Comparison of ENCODE assay signal across 22 mouse cellular contexts in genomic region chr11:96919003-96919402, GRCm38 (mm10). TPM values are rescaled to one million over a fixed set of nuclear protein-coding genes. Genes with fewer than 3 reads are reported as not detected.
A peak's percentile ranks its signal among the peaks of the same experiment; 100 is the strongest.
DNase-seq lines count a peak whose midpoint lies in the region; ATAC-seq and TF ChIP-seq lines count a peak whose summit lies in the region.
"Had no signal": no experiment of that assay in that cellular context is flagged by ENCODE, and none has a peak within 500 bp of the region (broad histone marks: within the 10 kb centered on the region; RNA-seq: fewer than 3 reads in every experiment).

No protein-coding gene starts in this region.

- no peak for TF ChIP-seq EP300 in liver, postnatal 0 days (IDR thresholded peaks at IDR 0.05; ENCODE audit: low read depth)

- no peaks in the 10 kb centered on the region for H3K9me3 ChIP-seq in liver, embryonic 11.5 days (ENCODE audit: control insufficient read depth, low read length)
- H3K9me3 ChIP-seq in liver, postnatal 0 days (ENCODE audit: low read length) = no peaks in the 10 kb centered on the region
- H3K9me3 ChIP-seq: embryonic facial prominence, embryonic 15.5 days; limb, embryonic 10.5 days; midbrain, embryonic 12.5 days; neural tube, embryonic 12.5 days had no signal

- WGBS in liver, embryonic 11.5 days = 51% methylated on average over 6 of the region's 6 CpGs
- 52% methylated on average over 6 of the region's 6 CpGs for WGBS in liver, postnatal 0 days (ENCODE audit: insufficient replicate concordance)

- no peak overlapping the region for H3K9ac ChIP-seq in liver, embryonic 11.5 days (ENCODE audit: low read depth, low read length)
- H3K9ac ChIP-seq in liver, postnatal 0 days (replicated peaks) = peak overlapping the region; percentile 33; the same call in 1 of the 2 replicates
- H3K9ac ChIP-seq: embryonic facial prominence, embryonic 15.5 days; lung, embryonic 14.5 days; midbrain, embryonic 12.5 days; neural tube, embryonic 12.5 days had no signal

- no peak overlapping the region for H3K4me2 ChIP-seq in liver, embryonic 11.5 days
- no peak overlapping the region for H3K4me2 ChIP-seq in liver, postnatal 0 days (ENCODE audit: low read depth, low read length)
- H3K4me2 ChIP-seq: embryonic facial prominence, embryonic 15.5 days; lung, embryonic 14.5 days; midbrain, embryonic 12.5 days; neural tube, embryonic 12.5 days had no signal

- H3K27me3 ChIP-seq in liver, embryonic 11.5 days (replicated peaks; ENCODE audit: control insufficient read depth, insufficient read depth, low read length) = no peaks in the 10 kb centered on the region
- H3K27me3 ChIP-seq in liver, postnatal 0 days (ENCODE audit: insufficient read depth, low read length) = no peaks in the 10 kb centered on the region
- H3K27me3 ChIP-seq: embryonic facial prominence, embryonic 15.5 days; neural tube, embryonic 12.5 days had no signal

- no peak for ATAC-seq in liver, embryonic 11.5 days (replicated peaks; ENCODE audit: low FRiP score)
- no peak for ATAC-seq in liver, postnatal 0 days
- ATAC-seq in inflammation-experienced regulatory T-cells, adult 6 months = no peak
- ATAC-seq: forebrain, embryonic 16.5 days had no signal

- H3K4me1 ChIP-seq in liver, embryonic 11.5 days (replicated peaks; ENCODE audit: control insufficient read depth, insufficient read depth, low read length) = peaks cover 20% of the 10 kb centered on the region
- peaks cover 35% of the 10 kb centered on the region for H3K4me1 ChIP-seq in liver, postnatal 0 days (ENCODE audit: insufficient read depth)

- no peak for TF ChIP-seq CTCF in liver, postnatal 0 days (IDR thresholded peaks at IDR 0.05; ENCODE audit: low read depth)

- peak; percentile 8 for DNase-seq in cerebellum, adult 11 months
- no peak for DNase-seq in cerebellum, postnatal 10 days
- DNase-seq in liver (peak; percentile 76), NIH3T3 (ENCODE audit: low read depth) (peak; percentile 71)
- no peak for DNase-seq in liver, embryonic 11.5 days (ENCODE audit: low spot score)
- no peak for DNase-seq in liver, postnatal 0 days
- DNase-seq in adrenal gland, postnatal 25 days = no peak
- DNase-seq: adrenal gland, adult 2 months; cerebellum, postnatal 25 days; heart, adult 2 months; lung, embryonic 14.5 days had no signal

- H3K4me3 ChIP-seq in liver, embryonic 11.5 days (ENCODE audit: low read depth, low read length) = no peak overlapping the region
- no peak overlapping the region for H3K4me3 ChIP-seq in liver, postnatal 0 days (ENCODE audit: low read depth, low read length)
- H3K4me3 ChIP-seq: embryonic facial prominence, embryonic 15.5 days; heart, adult 2 months; limb, embryonic 10.5 days; midbrain, embryonic 12.5 days; neural tube, embryonic 12.5 days had no signal

- no peaks in the 10 kb centered on the region for H3K36me3 ChIP-seq in liver, embryonic 11.5 days (ENCODE audit: control insufficient read depth, insufficient read depth, low read length)
- H3K36me3 ChIP-seq in liver, postnatal 0 days (replicated peaks; ENCODE audit: insufficient read depth, low read length) = no peaks in the 10 kb centered on the region
- H3K36me3 ChIP-seq: embryonic facial prominence, embryonic 15.5 days; limb, embryonic 10.5 days; midbrain, embryonic 12.5 days; neural tube, embryonic 12.5 days had no signal

- no peak overlapping the region for H3K27ac ChIP-seq in liver, embryonic 11.5 days (ENCODE audit: low read depth, low read length)
- peak overlapping the region; percentile 30; the same call in 1 of the 2 replicates for H3K27ac ChIP-seq in liver, postnatal 0 days (ENCODE audit: low read depth)
- H3K27ac ChIP-seq: embryonic facial prominence, embryonic 15.5 days; heart, adult 2 months; limb, embryonic 10.5 days; midbrain, embryonic 12.5 days; neural tube, embryonic 12.5 days had no signal

RNA-seq across cellular contexts. Expression of gene Cdk5rap3, which starts 2.7 kb away (rescaled TPM):
- 69.6 and 71.3 TPM in 2 replicates for polyA plus RNA-seq in liver, embryonic 11.5 days (2014; fragmentation: Nextera tagmentation; extraction: Ambion mirVana)
- 38.3 and 38.4 TPM in 2 replicates for polyA plus RNA-seq in liver, postnatal 0 days (2015; fragmentation: Nextera tagmentation; extraction: Ambion mirVana)
- 100 to 1,000 TPM in 1 of 3 experiments, 10 to 100 TPM in 2; 93.2 to 124 (median 96.9) TPM for polyA plus RNA-seq in inflammation-experienced regulatory T-cells, adult 6 months (2017; shearing (Covaris generic))
- total RNA-seq in adrenal gland, postnatal 25 days (2021) = 50.1 and 62.8 TPM in 2 replicates

RNA-seq across cellular contexts. Expression of gene Prr15l, which starts 8.9 kb away (rescaled TPM):
- polyA plus RNA-seq in liver, embryonic 11.5 days (2014; fragmentation: Nextera tagmentation; extraction: Ambion mirVana) = 1.8 and 2.2 TPM in 2 replicates
- 10.1 and 13.9 TPM in 2 replicates for polyA plus RNA-seq in liver, postnatal 0 days (2015; fragmentation: Nextera tagmentation; extraction: Ambion mirVana)
- under 1 TPM; 0.21 to 0.62 (median 0.40) TPM for polyA plus RNA-seq in inflammation-experienced regulatory T-cells, adult 6 months (2017; shearing (Covaris generic))
- total RNA-seq in adrenal gland, postnatal 25 days (2021) = 0.27 and 0.76 TPM in 2 replicates
- total RNA-seq: gastrocnemius, adult 18-20 months; layer of hippocampus, postnatal 10 days; left cerebral cortex, adult 8-10 months; megakaryocyte progenitor cell, adult 5-6 weeks; monocyte, adult 5-6 weeks had no signal
- polyA plus RNA-seq: adrenal gland, adult 2 months had no signal

RNA-seq across cellular contexts. Expression of gene Pnpo, which starts 24.8 kb away (rescaled TPM):
- 206 and 226 TPM in 2 replicates for polyA plus RNA-seq in liver, embryonic 11.5 days (2014; fragmentation: Nextera tagmentation; extraction: Ambion mirVana)
- 271 and 273 TPM in 2 replicates for polyA plus RNA-seq in liver, postnatal 0 days (2015; fragmentation: Nextera tagmentation; extraction: Ambion mirVana)
- polyA plus RNA-seq in inflammation-experienced regulatory T-cells, adult 6 months (2017; shearing (Covaris generic)) = 10 to 100 TPM; 19.0 to 35.1 (median 30.7) TPM
- total RNA-seq in adrenal gland, postnatal 25 days (2021) = 32.0 and 36.3 TPM in 2 replicates

Comparison
In these comparisons a context has a peak if more than half of its experiments do, and no peak if none do; other contexts are left out.
1. DNase-seq: peak in cerebellum, adult 11 months (single experiment), liver (single experiment) and NIH3T3 (single experiment); none in cerebellum, postnatal 10 days (0 of 2), liver, embryonic 11.5 days (single experiment), liver, postnatal 0 days (single experiment) and adrenal gland, postnatal 25 days (single experiment).